10 mouse cellular contexts compared by ENCODE assay signal in the genomic region with DNA sequence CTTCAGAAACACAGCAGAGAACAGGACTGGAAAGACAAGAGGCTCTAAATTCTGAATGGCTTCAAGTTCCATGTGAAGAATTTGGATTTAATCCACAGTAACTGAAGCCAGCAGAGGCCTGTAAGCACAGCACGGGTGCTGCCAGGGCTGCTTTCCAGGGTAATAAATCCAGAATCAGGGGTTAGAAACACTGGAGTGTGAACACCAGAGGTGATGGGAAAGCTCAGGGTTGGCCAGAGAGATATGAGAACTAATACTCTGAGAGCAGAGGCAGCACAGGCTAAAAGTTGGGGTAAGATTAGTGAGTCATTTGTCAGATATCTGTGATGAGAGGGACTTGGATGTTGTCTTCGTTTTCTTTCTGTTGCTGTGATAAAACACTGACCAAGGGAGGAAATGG.
A peak's percentile ranks its signal among the peaks of the same experiment; 100 is the strongest.
DNase-seq lines count a peak whose midpoint lies in the region; ATAC-seq and TF ChIP-seq lines count a peak whose summit lies in the region.
"Had no signal": no experiment of that assay in that cellular context is flagged by ENCODE, and none has a peak within 500 bp of the region (broad histone marks: within the 10 kb centered on the region; RNA-seq: fewer than 3 reads in every experiment).

No protein-coding gene starts in this region.

- H3K4me3 ChIP-seq in hindbrain, postnatal 0 days (ENCODE audit: low read length): no peak overlapping the region
- H3K4me3 ChIP-seq in hindbrain, embryonic 11.5 days (ENCODE audit: low read depth, low read length): no peak overlapping the region
- no peak overlapping the region for H3K4me3 ChIP-seq in gastrocnemius, adult 2 months
- H3K4me3 ChIP-seq in kidney, embryonic 14.5 days (ENCODE audit: low read length): no peak overlapping the region
- H3K4me3 ChIP-seq: neural tube, embryonic 12.5 days had no signal

- H3K27me3 ChIP-seq in hindbrain, postnatal 0 days (ENCODE audit: insufficient read depth, low read length): no peaks in the 10 kb centered on the region
- H3K27me3 ChIP-seq in hindbrain, embryonic 11.5 days (ENCODE audit: control insufficient read depth, insufficient read depth, low read length): no peaks in the 10 kb centered on the region
- no peaks in the 10 kb centered on the region for H3K27me3 ChIP-seq in kidney, embryonic 14.5 days (ENCODE audit: control insufficient read depth, insufficient read depth, low read length)
- H3K27me3 ChIP-seq: CH12.LX; neural tube, embryonic 12.5 days had no signal

- no peak overlapping the region for H3K4me2 ChIP-seq in hindbrain, postnatal 0 days (ENCODE audit: low read depth, low read length)
- H3K4me2 ChIP-seq in hindbrain, embryonic 11.5 days (replicated peaks; ENCODE audit: low read depth, low read length): no peak overlapping the region
- no peak overlapping the region for H3K4me2 ChIP-seq in kidney, embryonic 14.5 days (replicated peaks; ENCODE audit: low read depth, low read length)
- H3K4me2 ChIP-seq: neural tube, embryonic 12.5 days had no signal

- no peak overlapping the region for H3K9ac ChIP-seq in hindbrain, postnatal 0 days (replicated peaks; ENCODE audit: low read length)
- H3K9ac ChIP-seq in hindbrain, embryonic 11.5 days (ENCODE audit: low read depth, low read length): no peak overlapping the region
- no peak overlapping the region for H3K9ac ChIP-seq in kidney, embryonic 14.5 days (ENCODE audit: low read depth, low read length)
- H3K9ac ChIP-seq: neural tube, embryonic 12.5 days had no signal

- no peaks in the 10 kb centered on the region for H3K36me3 ChIP-seq in hindbrain, postnatal 0 days (ENCODE audit: insufficient read depth, low read length)
- no peaks in the 10 kb centered on the region for H3K36me3 ChIP-seq in hindbrain, embryonic 11.5 days (ENCODE audit: control insufficient read depth, insufficient read depth, low read length)
- no peaks in the 10 kb centered on the region for H3K36me3 ChIP-seq in kidney, embryonic 14.5 days (ENCODE audit: control insufficient read depth, insufficient read depth, low read length)
- H3K36me3 ChIP-seq: neural tube, embryonic 12.5 days had no signal

- H3K9me3 ChIP-seq in hindbrain, postnatal 0 days (ENCODE audit: low read length): no peaks in the 10 kb centered on the region
- no peaks in the 10 kb centered on the region for H3K9me3 ChIP-seq in hindbrain, embryonic 11.5 days (ENCODE audit: control insufficient read depth, low read length)
- H3K9me3 ChIP-seq in kidney, embryonic 14.5 days (ENCODE audit: control insufficient read depth, low read length): no peaks in the 10 kb centered on the region
- H3K9me3 ChIP-seq: neural tube, embryonic 12.5 days had no signal

- WGBS in hindbrain, postnatal 0 days: 60% methylated on average over 2 of the region's 2 CpGs
- 75% methylated on average over 2 of the region's 2 CpGs for WGBS in hindbrain, embryonic 11.5 days
- 20% methylated on average over 2 of the region's 2 CpGs for WGBS in kidney, embryonic 14.5 days

- DNase-seq in hindbrain, postnatal 0 days (ENCODE audit: low spot score): peak; percentile 26
- no peak for DNase-seq in hindbrain, embryonic 11.5 days (ENCODE audit: low spot score)
- peak; percentile 71 for DNase-seq in gastrocnemius, adult 2 months
- DNase-seq in lung, postnatal 25 days (ENCODE audit: low spot score): peak; percentile 40
- no peak for DNase-seq in thymus, adult 18-20 months
- no peak for DNase-seq in neural tube, embryonic 10.5 days (ENCODE audit: extremely low spot score, low spot score)
- DNase-seq in frontal cortex, postnatal 10 days (ENCODE audit: low spot score in 2 of 2): no peak

- H3K4me1 ChIP-seq in hindbrain, postnatal 0 days (ENCODE audit: insufficient read depth, low read length): no peaks in the 10 kb centered on the region
- H3K4me1 ChIP-seq in hindbrain, embryonic 11.5 days (replicated peaks; ENCODE audit: control insufficient read depth, insufficient read depth, low read length): no peaks in the 10 kb centered on the region
- peaks cover 4% of the 10 kb centered on the region; the same call in 1 of the 2 replicates for H3K4me1 ChIP-seq in kidney, embryonic 14.5 days (ENCODE audit: control insufficient read depth, insufficient read depth, low read length)

- no peak for TF ChIP-seq CTCF in hindbrain, postnatal 0 days (IDR thresholded peaks at IDR 0.05; ENCODE audit: low read depth)
- no peak for TF ChIP-seq CTCF in gastrocnemius, adult 2 months (IDR thresholded peaks at IDR 0.05)

- ATAC-seq in hindbrain, postnatal 0 days: no peak
- ATAC-seq in hindbrain, embryonic 11.5 days (ENCODE audit: low FRiP score): no peak
- ATAC-seq in kidney, embryonic 14.5 days (ENCODE audit: low FRiP score, low TSS enrichment): peak; percentile 63; the same call in 1 of the 2 replicates

- intact Hi-C loops in gastrocnemius, adult 2 months (cut with DNase I): no loop called here

- H3K27ac ChIP-seq in hindbrain, postnatal 0 days: no peak overlapping the region
- no peak overlapping the region for H3K27ac ChIP-seq in hindbrain, embryonic 11.5 days (ENCODE audit: low read depth, low read length)
- peak overlapping the region; percentile 61 for H3K27ac ChIP-seq in gastrocnemius, adult 2 months
- H3K27ac ChIP-seq in kidney, embryonic 14.5 days (ENCODE audit: low read depth, low read length): peak overlapping the region; percentile 9; the same call in 1 of the 2 replicates
- H3K27ac ChIP-seq: neural tube, embryonic 12.5 days had no signal

Comparison
In these comparisons a context has a peak if more than half of its experiments do, and no peak if none do; other contexts are left out.
1. DNase-seq: peak in hindbrain, postnatal 0 days (single experiment), gastrocnemius, adult 2 months (single experiment) and lung, postnatal 25 days (single experiment); none in hindbrain, embryonic 11.5 days (single experiment), thymus, adult 18-20 months (0 of 2), neural tube, embryonic 10.5 days (single experiment) and frontal cortex, postnatal 10 days (0 of 2).
2. H3K27ac ChIP-seq: peak in gastrocnemius, adult 2 months (single experiment) and kidney, embryonic 14.5 days (single experiment); none in hindbrain, postnatal 0 days (single experiment) and hindbrain, embryonic 11.5 days (single experiment).